Mouse (Mus musculus) stomach, embryonic 14.5 days (tissue): Measurements from ENCODE around the gene Tcf7l2. TPM values are rescaled to one million over a fixed set of nuclear protein-coding genes. Genes with fewer than 3 reads are reported as not detected.

Experiments
- ATAC-seq: fragments of 200-750 bp; cut with Nextera tagmentation; 2 replicates; pipeline ENCODE4 v1.8.0; 2017; ENCODE audit warnings: low read depth, moderate TSS enrichment; ENCODE audit not compliant: insufficient number of reproducible peaks, insufficient read depth, low FRiP score
- H3K27ac ChIP-seq: fragments of 300-500 bp; sonication (generic); 2 replicates; pipeline ENCODE4 v1.5.1; 2014; ENCODE audit warnings: mild to moderate bottlenecking, low read length, moderate library complexity, mixed read lengths
- H3K27me3 ChIP-seq: fragments of 300-500 bp; sonication (generic); 2 replicates; pipeline ENCODE4 v1.6.1; 2014; ENCODE audit warnings: low read length, control low read depth, mixed read lengths; ENCODE audit not compliant: control insufficient read depth, insufficient read depth
- H3K36me3 ChIP-seq: fragments of 300-500 bp; sonication (generic); 2 replicates; pipeline ENCODE4 v1.6.1; 2014; ENCODE audit warnings: mild to moderate bottlenecking, control low read depth, low read length, moderate library complexity, mixed read lengths; ENCODE audit not compliant: control insufficient read depth, insufficient read depth
- H3K4me1 ChIP-seq: fragments of 300-500 bp; sonication (generic); 2 replicates; pipeline ENCODE4 v1.6.1; 2014; ENCODE audit warnings: low read length, control low read depth, mixed read lengths; ENCODE audit not compliant: control insufficient read depth, insufficient read depth
- H3K4me2 ChIP-seq: fragments of 300-500 bp; sonication (generic); replicated peaks from 2 replicates; pipeline ENCODE4 v1.6.1; 2014; ENCODE audit warnings: low read depth, low read length, control low read depth
- H3K4me3 ChIP-seq: fragments of 300-500 bp; sonication (generic); 2 replicates; pipeline ENCODE4 v1.5.1; 2014; ENCODE audit warnings: low read depth, low read length, control low read depth
- H3K9ac ChIP-seq: fragments of 300-500 bp; sonication (generic); replicated peaks from 2 replicates; pipeline ENCODE4 v1.6.1; 2014; ENCODE audit warnings: low read depth, mild to moderate bottlenecking, control low read depth, low read length, moderate library complexity, mixed read lengths
- H3K9me3 ChIP-seq: fragments of 300-500 bp; sonication (generic); 2 replicates; pipeline ENCODE4 v1.6.1; 2016; ENCODE audit warnings: low read depth, low read length, control low read depth; ENCODE audit not compliant: control insufficient read depth
- WGBS: fragments of 180-500 bp; shearing (Covaris S2); extraction: QIAGEN DNeasy Blood & Tissue Kit; methylation state at CpG from one replicate; pipeline ENCODE4 v1.1.7; 2014; 5-methylcytosine and 5-hydroxymethylcytosine counted together
- polyA plus RNA-seq: library from polyadenylated mRNA; unstranded; fragments of >200 nt; fragmentation: Nextera tagmentation; extraction: Ambion mirVana; gene quantifications from 2 replicates; pipeline ENCODE4 v1.2.1, GENCODE M21; 2014

Gene Tcf7l2
- polyA plus RNA-seq, 1 experiment from 2014 or later: 151 TPM

GRCm38 (mm10) chr19:55803121-55803520 lies 61.5 kb downstream of the Tcf7l2 start:
- H3K27me3 ChIP-seq: no peaks in the 10 kb centered on the region
- H3K4me1 ChIP-seq: peaks cover 17% of the 10 kb centered on the region
- no peak overlapping the region for H3K4me2 ChIP-seq
- H3K9ac ChIP-seq: no peak overlapping the region
- no peak overlapping the region for H3K27ac ChIP-seq
- no peaks in the 10 kb centered on the region for H3K9me3 ChIP-seq
- no peak for ATAC-seq
- H3K36me3 ChIP-seq: no peaks in the 10 kb centered on the region
- H3K4me3 ChIP-seq: no peak overlapping the region
- WGBS: 50% methylated on average over 1 of the region's 1 CpGs

GRCm38 (mm10) chr19:55803797-55804196 lies 62.2 kb downstream of the Tcf7l2 start:
- no peak overlapping the region for H3K4me2 ChIP-seq
- no peaks in the 10 kb centered on the region for H3K36me3 ChIP-seq
- 88% methylated on average over 12 of the region's 12 CpGs for WGBS
- peaks cover 17% of the 10 kb centered on the region for H3K4me1 ChIP-seq
- ATAC-seq: no peak
- H3K9me3 ChIP-seq: no peaks in the 10 kb centered on the region
- no peaks in the 10 kb centered on the region for H3K27me3 ChIP-seq
- no peak overlapping the region for H3K27ac ChIP-seq
- H3K4me3 ChIP-seq: no peak overlapping the region
- no peak overlapping the region for H3K9ac ChIP-seq

GRCm38 (mm10) chr19:55804795-55805194 lies 63.2 kb downstream of the Tcf7l2 start:
- H3K27ac ChIP-seq: no peak overlapping the region
- no peaks in the 10 kb centered on the region for H3K36me3 ChIP-seq
- no peaks in the 10 kb centered on the region for H3K9me3 ChIP-seq
- H3K9ac ChIP-seq: no peak overlapping the region
- no peak for ATAC-seq
- peaks cover 17% of the 10 kb centered on the region for H3K4me1 ChIP-seq
- no peak overlapping the region for H3K4me2 ChIP-seq
- H3K4me3 ChIP-seq: no peak overlapping the region
- 85% methylated on average over 7 of the region's 7 CpGs for WGBS
- no peaks in the 10 kb centered on the region for H3K27me3 ChIP-seq

- H3K4me1 ChIP-seq: peaks cover 17% of the 10 kb centered on the region
- H3K4me3 ChIP-seq: no peak overlapping the region
- H3K9me3 ChIP-seq: no peaks in the 10 kb centered on the region
- peak overlapping the region; percentile 58; the same call in 1 of the 2 replicates for H3K27ac ChIP-seq
- no peaks in the 10 kb centered on the region for H3K27me3 ChIP-seq
- H3K36me3 ChIP-seq: no peaks in the 10 kb centered on the region
- no peak for ATAC-seq
- no peak overlapping the region for H3K9ac ChIP-seq
- H3K4me2 ChIP-seq: 0 out of 2 replicates have a peak overlapping the region, but pooled peaks have one; percentile 7
- 34% methylated on average over 12 of the region's 12 CpGs for WGBS
These were observed 65.0 kb downstream of the Tcf7l2 start for GRCm38 (mm10) chr19:55806434-55807193.

- H3K4me1 ChIP-seq: peaks cover 17% of the 10 kb centered on the region
- WGBS: 35% methylated on average over 20 of the region's 20 CpGs
- H3K36me3 ChIP-seq: no peaks in the 10 kb centered on the region
- no peak overlapping the region for H3K4me3 ChIP-seq
- H3K27me3 ChIP-seq: no peaks in the 10 kb centered on the region
- 0 out of 2 replicates have a peak overlapping the region, but pooled peaks have one; percentile 7 for H3K4me2 ChIP-seq
- no peak for ATAC-seq
- H3K27ac ChIP-seq: peak overlapping the region; percentile 58; the same call in 1 of the 2 replicates
- H3K9me3 ChIP-seq: no peaks in the 10 kb centered on the region
- H3K9ac ChIP-seq: 0 out of 2 replicates have a peak overlapping the region, but pooled peaks have one; percentile 6
These were observed 65.8 kb downstream of the Tcf7l2 start for GRCm38 (mm10) chr19:55807194-55808053.

GRCm38 (mm10) chr19:55808304-55808703 lies 66.7 kb downstream of the Tcf7l2 start:
- Histone ChIP-seq H3K4me1 (peaks cover 17% of the 10 kb centered on the region), H3K4me2 (no peak overlapping the region), H3K4me3 (no peak overlapping the region), H3K27ac (no peak overlapping the region), H3K9ac (no peak overlapping the region), H3K27me3 (no peaks in the 10 kb centered on the region), H3K9me3 (no peaks in the 10 kb centered on the region), H3K36me3 (no peaks in the 10 kb centered on the region)
- ATAC-seq: no peak
- 76% methylated on average over 2 of the region's 2 CpGs for WGBS

- no peak for ATAC-seq
- H3K27me3 ChIP-seq: no peaks in the 10 kb centered on the region
- H3K4me1 ChIP-seq: peaks cover 21% of the 10 kb centered on the region
- H3K9ac ChIP-seq: no peak overlapping the region
- WGBS: 76% methylated on average over 4 of the region's 4 CpGs
- H3K36me3 ChIP-seq: no peaks in the 10 kb centered on the region
- H3K4me3 ChIP-seq: no peak overlapping the region
- H3K27ac ChIP-seq: no peak overlapping the region
- H3K9me3 ChIP-seq: no peaks in the 10 kb centered on the region
- no peak overlapping the region for H3K4me2 ChIP-seq
These were observed 67.9 kb downstream of the Tcf7l2 start for GRCm38 (mm10) chr19:55809539-55809938.

- peaks cover 11% of the 10 kb centered on the region for H3K4me1 ChIP-seq
- H3K27ac ChIP-seq: no peak overlapping the region
- ATAC-seq: no peak
These were observed 70.6 kb downstream of the Tcf7l2 start for GRCm38 (mm10) chr19:55812236-55812635.

More at GRCm38 (mm10) chr19:55812236-55812635, 70.6 kb downstream of the Tcf7l2 start:
- Histone ChIP-seq H3K9me3 (no peaks in the 10 kb centered on the region), H3K27me3 (no peaks in the 10 kb centered on the region), H3K4me3 (no peak overlapping the region), H3K36me3 (no peaks in the 10 kb centered on the region; the same call in 1 of the 2 replicates), H3K4me2 (no peak overlapping the region), H3K9ac (no peak overlapping the region)
